Mouse (Mus musculus): Measurements from ENCODE around the gene Bmp7. TPM values are rescaled to one million over a fixed set of nuclear protein-coding genes. Genes with fewer than 3 reads are reported as not detected.

Bmp7 gene
- polyA plus RNA-seq, 1 experiment from 2014 or later: 5.8 TPM

- Histone ChIP-seq H3K27me3 (ENCODE audit: control insufficient read depth, insufficient read depth, low read length) (no peaks in the 10 kb centered on the region), H3K36me3 (ENCODE audit: control insufficient read depth, insufficient read depth, low read length) (no peaks in the 10 kb centered on the region), H3K27ac (ENCODE audit: low read depth, low read length) (no peak overlapping the region), H3K4me2 (ENCODE audit: low read depth, low read length) (no peak overlapping the region), H3K9ac (replicated peaks; ENCODE audit: low read depth, low read length) (no peak overlapping the region), H3K9me3 (ENCODE audit: control insufficient read depth, low read length) (no peaks in the 10 kb centered on the region), H3K4me3 (ENCODE audit: low read depth, low read length) (no peak overlapping the region), H3K4me1 (ENCODE audit: control insufficient read depth, insufficient read depth, low read length) (0 out of 2 replicates have a peak, but pooled peaks cover 3% of the 10 kb centered on the region)
- 94% methylated on average over 5 of the region's 5 CpGs for WGBS
- ATAC-seq (ENCODE audit: low read depth): no peak
Measured at GRCm38 (mm10) chr2:172905057-172905456, 35.1 kb downstream of the Bmp7 start.

GRCm38 (mm10) chr2:172904614-172905013, 35.5 kb downstream of the Bmp7 start:
- Histone ChIP-seq H3K9ac (replicated peaks; ENCODE audit: low read depth, low read length) (no peak overlapping the region), H3K4me1 (ENCODE audit: control insufficient read depth, insufficient read depth, low read length) (no peaks in the 10 kb centered on the region), H3K27ac (ENCODE audit: low read depth, low read length) (no peak overlapping the region), H3K27me3 (ENCODE audit: control insufficient read depth, insufficient read depth, low read length) (no peaks in the 10 kb centered on the region), H3K4me2 (ENCODE audit: low read depth, low read length) (no peak overlapping the region), H3K36me3 (ENCODE audit: control insufficient read depth, insufficient read depth, low read length) (no peaks in the 10 kb centered on the region), H3K9me3 (ENCODE audit: control insufficient read depth, low read length) (no peaks in the 10 kb centered on the region), H3K4me3 (ENCODE audit: low read depth, low read length) (no peak overlapping the region)
- no peak for ATAC-seq (ENCODE audit: low read depth)
- 81% methylated on average over 6 of the region's 6 CpGs for whole genome bisulfite sequencing

DNA sequence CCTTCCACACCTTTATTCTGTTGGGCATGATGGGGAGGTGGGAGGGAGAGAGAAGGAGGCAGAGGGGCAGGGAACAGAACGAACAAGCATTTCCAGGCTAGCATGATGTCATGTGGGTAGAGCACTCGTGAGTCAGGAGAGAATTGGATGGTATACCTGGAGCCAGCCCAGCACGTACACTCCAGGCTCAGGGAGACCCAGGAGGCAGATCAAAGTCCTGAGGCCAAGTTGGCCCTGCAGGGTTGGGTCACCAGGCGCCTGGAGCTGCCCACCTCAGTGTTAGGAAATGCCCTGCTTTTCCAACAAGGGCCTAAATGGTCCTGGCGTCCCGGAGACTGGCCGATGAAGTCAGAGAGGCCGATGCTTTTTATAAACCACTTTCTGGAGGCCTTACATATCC, 36.6 kb downstream of the Bmp7 start:
- no peak for ATAC-seq (ENCODE audit: low read depth)
- H3K27me3 ChIP-seq (ENCODE audit: control insufficient read depth, insufficient read depth, low read length): no peaks in the 10 kb centered on the region
- H3K9ac ChIP-seq (replicated peaks; ENCODE audit: low read depth, low read length): no peak overlapping the region
- no peak overlapping the region for H3K4me3 ChIP-seq (ENCODE audit: low read depth, low read length)
- no peak overlapping the region for H3K27ac ChIP-seq (ENCODE audit: low read depth, low read length)
- H3K4me1 ChIP-seq (ENCODE audit: control insufficient read depth, insufficient read depth, low read length): no peaks in the 10 kb centered on the region
- H3K4me2 ChIP-seq (ENCODE audit: low read depth, low read length): no peak overlapping the region
- 83% methylated on average over 8 of the region's 8 CpGs for WGBS
- H3K9me3 ChIP-seq (ENCODE audit: control insufficient read depth, low read length): no peaks in the 10 kb centered on the region
- H3K36me3 ChIP-seq (ENCODE audit: control insufficient read depth, insufficient read depth, low read length): no peaks in the 10 kb centered on the region

- no peak overlapping the region for H3K9ac ChIP-seq (replicated peaks; ENCODE audit: low read depth, low read length)
- no peaks in the 10 kb centered on the region for H3K4me1 ChIP-seq (ENCODE audit: control insufficient read depth, insufficient read depth, low read length)
- no peaks in the 10 kb centered on the region for H3K27me3 ChIP-seq (ENCODE audit: control insufficient read depth, insufficient read depth, low read length)
- no peak overlapping the region for H3K4me3 ChIP-seq (ENCODE audit: low read depth, low read length)
- H3K36me3 ChIP-seq (ENCODE audit: control insufficient read depth, insufficient read depth, low read length): no peaks in the 10 kb centered on the region
- WGBS: 73% methylated on average over 10 of the region's 10 CpGs
- no peak overlapping the region for H3K4me2 ChIP-seq (ENCODE audit: low read depth, low read length)
- H3K27ac ChIP-seq (ENCODE audit: low read depth, low read length): no peak overlapping the region
- no peak for ATAC-seq (ENCODE audit: low read depth)
- no peaks in the 10 kb centered on the region for H3K9me3 ChIP-seq (ENCODE audit: control insufficient read depth, low read length)
Measured at GRCm38 (mm10) chr2:172900954-172901701, 39.0 kb downstream of the Bmp7 start.

DNA sequence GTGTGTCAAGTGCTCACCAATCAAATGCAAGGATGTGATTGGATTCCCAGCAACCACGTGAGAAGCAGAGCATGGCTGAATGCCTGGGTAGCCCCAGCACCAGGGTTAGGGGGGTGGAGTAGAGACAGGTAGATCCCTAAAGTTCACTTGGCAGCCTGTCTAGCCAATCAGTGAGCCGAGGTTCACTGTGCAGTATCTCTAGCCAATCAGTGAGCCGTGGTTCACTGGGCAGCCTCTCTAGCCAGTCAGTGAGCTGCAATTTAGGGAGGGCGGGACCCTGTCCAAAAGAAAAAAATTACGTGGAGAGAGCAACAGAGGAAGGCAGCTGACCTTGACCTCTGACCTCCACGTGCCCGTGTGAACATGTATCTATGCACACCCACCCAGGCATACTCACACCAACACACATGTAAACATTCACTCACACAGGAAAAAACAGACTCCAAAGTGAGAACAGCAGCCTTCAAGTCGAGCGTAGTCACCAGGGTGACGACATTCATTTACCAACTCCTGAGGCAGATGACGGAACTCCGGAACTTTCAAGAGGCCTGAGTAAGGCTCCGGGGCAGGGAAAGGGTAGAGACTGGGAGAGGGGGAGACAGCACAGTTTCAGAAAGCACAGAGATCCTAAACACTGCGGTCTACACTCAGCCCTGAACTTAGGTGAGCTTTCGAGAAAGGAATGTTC, 50.2 kb downstream of the Bmp7 start:
- no peak overlapping the region for H3K9ac ChIP-seq (replicated peaks; ENCODE audit: low read depth, low read length)
- H3K27ac ChIP-seq (ENCODE audit: low read depth, low read length): no peak overlapping the region
- no peaks in the 10 kb centered on the region for H3K36me3 ChIP-seq (ENCODE audit: control insufficient read depth, insufficient read depth, low read length)
- no peak overlapping the region for H3K4me2 ChIP-seq (ENCODE audit: low read depth, low read length)
- no peaks in the 10 kb centered on the region for H3K27me3 ChIP-seq (ENCODE audit: control insufficient read depth, insufficient read depth, low read length)
- H3K4me1 ChIP-seq (ENCODE audit: control insufficient read depth, insufficient read depth, low read length): no peaks in the 10 kb centered on the region
- H3K9me3 ChIP-seq (ENCODE audit: control insufficient read depth, low read length): no peaks in the 10 kb centered on the region
- ATAC-seq (ENCODE audit: low read depth): no peak
- WGBS: 82% methylated on average over 15 of the region's 15 CpGs
- H3K4me3 ChIP-seq (ENCODE audit: low read depth, low read length): no peak overlapping the region

- Histone ChIP-seq H3K9ac (replicated peaks; ENCODE audit: low read depth, low read length) (no peak overlapping the region), H3K4me2 (ENCODE audit: low read depth, low read length) (no peak overlapping the region), H3K4me3 (ENCODE audit: low read depth, low read length) (no peak overlapping the region), H3K4me1 (ENCODE audit: control insufficient read depth, insufficient read depth, low read length) (no peaks in the 10 kb centered on the region), H3K27ac (ENCODE audit: low read depth, low read length) (no peak overlapping the region), H3K9me3 (ENCODE audit: control insufficient read depth, low read length) (no peaks in the 10 kb centered on the region), H3K27me3 (ENCODE audit: control insufficient read depth, insufficient read depth, low read length) (no peaks in the 10 kb centered on the region), H3K36me3 (ENCODE audit: control insufficient read depth, insufficient read depth, low read length) (no peaks in the 10 kb centered on the region)
- no peak for ATAC-seq (ENCODE audit: low read depth)
- 70% methylated on average over 12 of the region's 12 CpGs for WGBS
Measured at GRCm38 (mm10) chr2:172889222-172889621, 50.9 kb downstream of the Bmp7 start.

DNA sequence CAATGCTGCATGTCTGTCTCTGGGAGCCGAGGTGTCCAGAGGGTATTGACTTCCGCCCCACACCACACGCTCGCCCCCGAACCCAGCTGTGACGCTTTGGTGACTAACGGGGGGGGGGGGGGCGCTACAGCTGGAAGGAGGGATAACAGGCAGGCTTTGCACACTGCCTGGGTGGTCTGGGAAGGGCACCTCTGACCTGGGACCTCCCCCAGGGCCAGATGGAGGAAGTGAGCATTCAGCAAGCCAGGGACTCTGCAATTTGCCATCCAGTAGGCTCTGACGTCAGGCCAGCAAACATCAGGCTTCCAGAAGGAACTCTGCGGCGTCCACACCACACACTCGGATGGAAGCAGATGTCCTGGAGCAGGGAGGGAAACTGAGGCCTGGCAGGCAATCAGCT, 52.0 kb downstream of the Bmp7 start:
- 75% methylated on average over 11 of the region's 12 CpGs for WGBS

DNA sequence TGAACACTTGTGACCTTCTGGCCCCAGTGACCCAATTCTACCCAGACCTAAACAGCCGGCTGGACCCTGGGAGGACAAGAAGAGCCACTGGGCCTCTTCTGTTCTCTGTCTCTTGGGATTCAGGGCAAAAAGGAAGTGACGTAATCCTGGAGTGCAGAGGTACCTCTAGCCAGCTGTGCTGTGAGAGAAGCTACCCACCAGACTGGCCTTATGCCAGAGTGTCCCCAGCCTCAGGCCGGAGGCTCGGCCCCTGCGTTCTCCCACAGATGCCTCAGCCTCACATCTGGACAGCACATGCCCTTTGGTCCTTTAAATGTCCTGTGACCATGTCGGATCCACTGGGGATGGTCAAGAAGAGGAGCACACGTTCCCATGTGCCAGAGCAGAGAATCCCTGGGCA, 54.3 kb downstream of the Bmp7 start:
- WGBS: 64% methylated on average over 7 of the region's 7 CpGs
- Histone ChIP-seq H3K9ac (replicated peaks; ENCODE audit: low read depth, low read length) (no peak overlapping the region), H3K4me3 (ENCODE audit: low read depth, low read length) (no peak overlapping the region), H3K36me3 (ENCODE audit: control insufficient read depth, insufficient read depth, low read length) (no peaks in the 10 kb centered on the region), H3K4me2 (ENCODE audit: low read depth, low read length) (no peak overlapping the region), H3K9me3 (ENCODE audit: control insufficient read depth, low read length) (no peaks in the 10 kb centered on the region), H3K27me3 (ENCODE audit: control insufficient read depth, insufficient read depth, low read length) (no peaks in the 10 kb centered on the region), H3K27ac (ENCODE audit: low read depth, low read length) (no peak overlapping the region), H3K4me1 (ENCODE audit: control insufficient read depth, insufficient read depth, low read length) (no peaks in the 10 kb centered on the region)
- no peak for ATAC-seq (ENCODE audit: low read depth)

More for the DNA sequence above, 52.0 kb downstream of the Bmp7 start:
- Histone ChIP-seq H3K9ac (replicated peaks; ENCODE audit: low read depth, low read length) (no peak overlapping the region), H3K27ac (ENCODE audit: low read depth, low read length) (no peak overlapping the region), H3K9me3 (ENCODE audit: control insufficient read depth, low read length) (no peaks in the 10 kb centered on the region), H3K4me1 (ENCODE audit: control insufficient read depth, insufficient read depth, low read length) (no peaks in the 10 kb centered on the region), H3K4me2 (ENCODE audit: low read depth, low read length) (no peak overlapping the region), H3K36me3 (ENCODE audit: control insufficient read depth, insufficient read depth, low read length) (no peaks in the 10 kb centered on the region), H3K4me3 (ENCODE audit: low read depth, low read length) (no peak overlapping the region), H3K27me3 (ENCODE audit: control insufficient read depth, insufficient read depth, low read length) (no peaks in the 10 kb centered on the region)
- no peak for ATAC-seq (ENCODE audit: low read depth)

- no peaks in the 10 kb centered on the region for H3K27me3 ChIP-seq (ENCODE audit: control insufficient read depth, insufficient read depth, low read length)
Measured at GRCm38 (mm10) chr2:172884584-172884983, 55.5 kb downstream of the Bmp7 start.

More at GRCm38 (mm10) chr2:172884584-172884983, 55.5 kb downstream of the Bmp7 start:
- no peaks in the 10 kb centered on the region for H3K9me3 ChIP-seq (ENCODE audit: control insufficient read depth, low read length)
- H3K36me3 ChIP-seq (ENCODE audit: control insufficient read depth, insufficient read depth, low read length): no peaks in the 10 kb centered on the region
- no peaks in the 10 kb centered on the region for H3K4me1 ChIP-seq (ENCODE audit: control insufficient read depth, insufficient read depth, low read length)
- no peak overlapping the region for H3K27ac ChIP-seq (ENCODE audit: low read depth, low read length)
- H3K4me2 ChIP-seq (ENCODE audit: low read depth, low read length): no peak overlapping the region
- H3K4me3 ChIP-seq (ENCODE audit: low read depth, low read length): no peak overlapping the region
- 80% methylated on average over 6 of the region's 6 CpGs for WGBS
- H3K9ac ChIP-seq (replicated peaks; ENCODE audit: low read depth, low read length): no peak overlapping the region
- ATAC-seq (ENCODE audit: low read depth): no peak

All from neural tube, embryonic 14.5 days (tissue).